Mouse (Mus musculus) left cerebral cortex, adult 9 months (tissue): ENCODE measurements around the gene Olfr740.

Experiments used
- DNase-seq, 2 experiments: peaks; one replicate each; pipeline ENCODE4 v3.0.0; 2022; ENCODE audit warnings: low spot score in 2 of 2

Olfr740 gene

DNA sequence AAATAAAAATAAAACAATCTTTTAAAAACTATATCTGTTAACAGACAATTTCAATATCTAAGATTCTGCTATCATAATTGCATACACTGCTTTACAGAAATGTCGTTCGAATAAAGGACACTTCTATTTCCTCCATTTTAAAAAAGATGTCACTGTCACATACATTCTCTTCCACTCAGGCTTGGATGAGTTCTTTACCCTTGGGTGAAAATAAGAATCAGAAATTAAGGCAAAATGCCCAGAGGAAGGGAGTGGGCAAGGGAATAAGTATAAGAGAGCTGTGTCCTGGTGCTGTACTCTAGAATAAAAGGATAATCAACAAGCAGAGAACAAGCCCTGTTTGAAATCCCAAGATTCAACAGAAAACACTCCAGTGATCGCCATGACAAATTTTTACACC, at the start of gene Olfr740:
Gene Olfr740 (plus strand): TSS at position 301 of the 400 bp plus-strand sequence.
- DNase-seq, result no peak

DNA sequence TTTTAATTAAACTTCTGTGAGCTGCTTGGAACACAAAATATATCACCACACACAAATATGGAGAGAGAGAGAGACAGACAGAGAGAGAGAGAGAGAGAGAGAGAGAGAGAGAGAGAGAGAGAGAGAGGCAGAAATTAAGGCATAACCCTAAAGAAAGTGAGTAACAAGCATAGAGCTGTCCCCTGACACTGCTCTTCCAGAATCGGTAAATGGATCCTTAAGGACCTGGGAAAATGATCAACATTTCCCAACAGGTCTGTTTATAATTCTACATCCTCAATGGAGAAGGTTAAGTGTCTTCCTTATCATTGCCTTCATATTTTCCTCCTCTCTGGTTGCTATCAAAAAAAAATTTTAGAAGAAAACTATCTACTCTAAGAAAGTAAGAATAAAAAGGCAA, 38.1 kb upstream of the Olfr740 start, which contains the start of gene Olfr738:
Gene Olfr738 (plus strand): TSS at position 301 of the 400 bp plus-strand sequence.
- no peak for DNase-seq

- no peak for DNase-seq
These were observed 27.0 kb upstream of the Olfr740 start, which contains the start of gene Olfr739 for GRCm38 (mm10) chr14:50418326-50418725. Gene Olfr739 (plus strand): TSS chr14:50418626.

DNA sequence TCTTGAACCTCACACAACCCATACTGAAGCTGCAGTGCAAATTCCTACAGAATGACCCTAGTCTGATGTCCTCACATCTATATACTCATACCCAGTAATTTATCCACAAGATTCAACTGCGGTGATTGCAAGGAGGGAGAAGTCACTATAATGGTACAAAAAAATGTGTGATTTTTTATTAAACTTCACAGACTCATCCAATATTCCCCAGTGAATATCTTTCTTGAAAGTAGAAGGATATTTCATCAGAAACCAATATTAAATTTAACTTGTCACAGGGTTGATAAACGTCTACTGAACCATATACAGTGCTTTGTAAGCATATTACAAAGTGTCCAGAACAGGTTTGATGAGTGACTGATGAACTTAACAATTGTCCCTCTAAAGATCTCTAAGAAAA, 27.1 kb downstream of the Olfr740 start, which contains the start of gene Olfr741:
Gene Olfr741 (plus strand): TSS at position 301 of the 400 bp plus-strand sequence.
- no peak for DNase-seq

DNA sequence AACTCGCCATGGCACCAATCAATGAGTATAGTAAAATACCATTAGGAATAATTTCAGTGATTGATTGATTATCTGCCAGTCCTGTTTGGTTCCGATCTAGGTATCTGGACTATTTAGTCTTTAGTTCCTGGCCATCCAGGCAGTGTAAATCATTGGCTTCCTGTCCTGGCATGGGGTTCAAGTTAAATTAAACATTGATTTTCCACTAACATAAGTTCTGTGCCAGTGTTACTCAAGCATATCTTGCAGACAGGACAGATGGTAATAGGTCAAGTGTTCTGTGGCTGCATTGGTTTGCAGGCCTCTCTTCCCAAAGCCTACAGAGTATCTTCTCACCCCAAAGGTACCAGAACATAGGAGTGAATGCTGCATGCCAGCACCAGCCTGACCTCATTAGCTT, 33.1 kb downstream of the Olfr740 start:
- no peak for DNase-seq

- no peak for DNase-seq
These were observed 58.0 kb downstream of the Olfr740 start, which contains the start of gene Olfr742 for GRCm38 (mm10) chr14:50503300-50503699. Gene Olfr742 (plus strand): TSS chr14:50503600.
